ENCODE assay signal across 8 mouse cellular contexts in genomic region chr11:72207834-72208377, GRCm38 (mm10). TPM values are rescaled to one million over a fixed set of nuclear protein-coding genes. Genes with fewer than 3 reads are reported as not detected.
DNase-seq lines count a peak whose midpoint lies in the region; ATAC-seq and TF ChIP-seq lines count a peak whose summit lies in the region.

No protein-coding gene starts in this region.

- peaks cover 25% of the 10 kb centered on the region for H3K36me3 ChIP-seq in heart, embryonic 15.5 days
- H3K36me3 ChIP-seq in embryonic facial prominence, embryonic 11.5 days (replicated peaks; ENCODE audit: control insufficient read depth, insufficient read depth, low read depth, low read length) = peaks cover 3% of the 10 kb centered on the region
- H3K36me3 ChIP-seq in midbrain, postnatal 0 days (ENCODE audit: insufficient read depth, low read length) = peaks cover 21% of the 10 kb centered on the region

- peak overlapping the region; percentile 82 for H3K9ac ChIP-seq in heart, embryonic 15.5 days
- peak overlapping the region; percentile 83 for H3K9ac ChIP-seq in embryonic facial prominence, embryonic 11.5 days (replicated peaks; ENCODE audit: low read length)
- peak overlapping the region; percentile 90 for H3K9ac ChIP-seq in midbrain, postnatal 0 days (replicated peaks; ENCODE audit: low read length, poor library complexity, severe bottlenecking)

- peak overlapping the region; percentile 82 for H3K4me3 ChIP-seq in heart, embryonic 15.5 days
- peak overlapping the region; percentile 81 for H3K4me3 ChIP-seq in embryonic facial prominence, embryonic 11.5 days (ENCODE audit: low read depth, low read length)
- peak overlapping the region; percentile 80 for H3K4me3 ChIP-seq in midbrain, postnatal 0 days (ENCODE audit: low read depth, low read length)

- no peaks in the 10 kb centered on the region for H3K9me3 ChIP-seq in heart, embryonic 15.5 days (replicated peaks)
- H3K9me3 ChIP-seq in embryonic facial prominence, embryonic 11.5 days (replicated peaks; ENCODE audit: control insufficient read depth, low read length) = no peaks in the 10 kb centered on the region
- no peaks in the 10 kb centered on the region for H3K9me3 ChIP-seq in midbrain, postnatal 0 days (ENCODE audit: low read length)

- H3K4me2 ChIP-seq in heart, embryonic 15.5 days = peak overlapping the region; percentile 93
- H3K4me2 ChIP-seq in embryonic facial prominence, embryonic 11.5 days (ENCODE audit: low read depth, low read length) = peak overlapping the region; percentile 78
- peak overlapping the region; percentile 91 for H3K4me2 ChIP-seq in midbrain, postnatal 0 days (ENCODE audit: low read depth, low read length, poor library complexity, severe bottlenecking)

- H3K27me3 ChIP-seq in heart, embryonic 15.5 days = no peaks in the 10 kb centered on the region
- no peaks in the 10 kb centered on the region for H3K27me3 ChIP-seq in embryonic facial prominence, embryonic 11.5 days (ENCODE audit: control insufficient read depth, insufficient read depth, low read length)
- H3K27me3 ChIP-seq in midbrain, postnatal 0 days (ENCODE audit: insufficient read depth, low read length) = no peaks in the 10 kb centered on the region

- ATAC-seq in heart, embryonic 15.5 days (replicated peaks; ENCODE audit: insufficient number of reproducible peaks, insufficient read depth, low FRiP score, low read depth) = no peak
- ATAC-seq in embryonic facial prominence, embryonic 11.5 days (replicated peaks; ENCODE audit: insufficient number of reproducible peaks, low FRiP score, low TSS enrichment, low read depth) = no peak
- no peak for ATAC-seq in midbrain, postnatal 0 days (ENCODE audit: low FRiP score)

- H3K27ac ChIP-seq in heart, embryonic 15.5 days = peak overlapping the region; percentile 56; the same call in 1 of the 2 replicates
- H3K27ac ChIP-seq in embryonic facial prominence, embryonic 11.5 days (replicated peaks; ENCODE audit: low read depth, low read length) = no peak overlapping the region
- H3K27ac ChIP-seq in midbrain, postnatal 0 days (ENCODE audit: low read depth, low read length) = peak overlapping the region; percentile 78; the same call in 1 of the 2 replicates

- 11% methylated on average over 17 of the region's 17 CpGs for WGBS in heart, embryonic 15.5 days
- 18% methylated on average over 17 of the region's 17 CpGs for WGBS in embryonic facial prominence, embryonic 11.5 days
- 22% methylated on average over 17 of the region's 17 CpGs for WGBS in midbrain, postnatal 0 days

- TF ChIP-seq CTCF in midbrain, postnatal 0 days (IDR thresholded peaks at IDR 0.05) = no peak

- H3K4me1 ChIP-seq in heart, embryonic 15.5 days (replicated peaks) = peaks cover 17% of the 10 kb centered on the region
- no peaks in the 10 kb centered on the region for H3K4me1 ChIP-seq in embryonic facial prominence, embryonic 11.5 days (ENCODE audit: control insufficient read depth, insufficient read depth, low read length)
- H3K4me1 ChIP-seq in midbrain, postnatal 0 days (ENCODE audit: insufficient read depth, low read length) = peaks cover 12% of the 10 kb centered on the region

- intact Hi-C loops in heart, postnatal 25 days (cut with DNase I) = loop anchor here (5.0 kb wide), 1 partner anchor 156 kb away; no protein-coding TSS in a partner anchor

- no peak for DNase-seq in heart, postnatal 25 days (ENCODE audit: low spot score)
- no peak for DNase-seq in embryonic facial prominence, embryonic 11.5 days (ENCODE audit: low spot score)
- DNase-seq in kidney, adult 9 months = peak; percentile 75
- DNase-seq in midbrain, postnatal 0 days (ENCODE audit: low spot score) = no peak
- DNase-seq in embryo, embryonic 10.5 days (ENCODE audit: low spot score) = no peak
- DNase-seq in urinary bladder, adult 18-20 months (ENCODE audit: low spot score in 2 of 2) = no peak
- DNase-seq in cerebellum, postnatal 36 days = no peak

RNA-seq across cellular contexts. Expression of gene Txndc17, which starts 0.6 kb away (rescaled TPM):
- polyA plus RNA-seq in heart, embryonic 15.5 days (2015; fragmentation: Nextera tagmentation; extraction: Ambion mirVana) = 147 and 151 TPM in 2 replicates
- 10 to 100 TPM; 36.8 to 38.6 TPM for total RNA-seq in heart, postnatal 25 days (2021)
- polyA plus RNA-seq in embryonic facial prominence, embryonic 11.5 days (2014; fragmentation: Nextera tagmentation; extraction: Ambion mirVana) = 175 and 192 TPM in 2 replicates
- total RNA-seq in midbrain, postnatal 0 days (2014; rRNA removed) = 54.1 and 57.7 TPM in 2 replicates
- polyA plus RNA-seq in midbrain, postnatal 0 days (2015; fragmentation: Nextera tagmentation; extraction: Ambion mirVana) = 137 TPM in 2 replicates

RNA-seq across cellular contexts. Expression of gene 4933427D14Rik, which starts 0.6 kb away (rescaled TPM):
- 6.1 and 6.8 TPM in 2 replicates for polyA plus RNA-seq in heart, embryonic 15.5 days (2015; fragmentation: Nextera tagmentation; extraction: Ambion mirVana)
- 1 to 10 TPM; 2.5 to 3.3 TPM for total RNA-seq in heart, postnatal 25 days (2021)
- polyA plus RNA-seq in embryonic facial prominence, embryonic 11.5 days (2014; fragmentation: Nextera tagmentation; extraction: Ambion mirVana) = 11.0 and 14.9 TPM in 2 replicates
- total RNA-seq in midbrain, postnatal 0 days (2014; rRNA removed) = 16.6 and 21.9 TPM in 2 replicates
- polyA plus RNA-seq in midbrain, postnatal 0 days (2015; fragmentation: Nextera tagmentation; extraction: Ambion mirVana) = 13.7 and 20.6 TPM in 2 replicates

RNA-seq across cellular contexts. Expression of gene Gm43951, which starts 1.3 kb away (rescaled TPM):
- 0.09 and 0.23 TPM in 2 replicates for polyA plus RNA-seq in heart, embryonic 15.5 days (2015; fragmentation: Nextera tagmentation; extraction: Ambion mirVana)
- total RNA-seq in heart, postnatal 25 days (2021) = under 1 TPM; 0.13 to 0.17 TPM
- 0.10 TPM in 1 of 2 replicates, not detected in the other for polyA plus RNA-seq in embryonic facial prominence, embryonic 11.5 days (2014; fragmentation: Nextera tagmentation; extraction: Ambion mirVana)
- 2.5 and 2.6 TPM in 2 replicates for total RNA-seq in midbrain, postnatal 0 days (2014; rRNA removed)
- polyA plus RNA-seq in midbrain, postnatal 0 days (2015; fragmentation: Nextera tagmentation; extraction: Ambion mirVana) = 1.1 and 1.5 TPM in 2 replicates

RNA-seq across cellular contexts. Expression of gene Med31, which starts 7.5 kb away (rescaled TPM):
- polyA plus RNA-seq in heart, embryonic 15.5 days (2015; fragmentation: Nextera tagmentation; extraction: Ambion mirVana) = 28.2 and 29.4 TPM in 2 replicates
- total RNA-seq in heart, postnatal 25 days (2021) = 10 to 100 TPM; 10.4 to 10.6 TPM
- polyA plus RNA-seq in embryonic facial prominence, embryonic 11.5 days (2014; fragmentation: Nextera tagmentation; extraction: Ambion mirVana) = 52.4 and 55.5 TPM in 2 replicates
- total RNA-seq in midbrain, postnatal 0 days (2014; rRNA removed) = 21.4 and 26.5 TPM in 2 replicates
- polyA plus RNA-seq in midbrain, postnatal 0 days (2015; fragmentation: Nextera tagmentation; extraction: Ambion mirVana) = 40.7 and 42.4 TPM in 2 replicates

RNA-seq across cellular contexts. Expression of gene Slc13a5, which starts 59.1 kb away (rescaled TPM):
- polyA plus RNA-seq in heart, embryonic 15.5 days (2015; fragmentation: Nextera tagmentation; extraction: Ambion mirVana) = 0.08 and 0.11 TPM in 2 replicates
- not detected for total RNA-seq in heart, postnatal 25 days (2021)
- 0.25 TPM in 1 of 2 replicates, not detected in the other for polyA plus RNA-seq in embryonic facial prominence, embryonic 11.5 days (2014; fragmentation: Nextera tagmentation; extraction: Ambion mirVana)
- 4.8 and 6.2 TPM in 2 replicates for total RNA-seq in midbrain, postnatal 0 days (2014; rRNA removed)
- 4.5 and 5.9 TPM in 2 replicates for polyA plus RNA-seq in midbrain, postnatal 0 days (2015; fragmentation: Nextera tagmentation; extraction: Ambion mirVana)
